12 mouse cellular contexts compared by ENCODE assay signal in the genomic region with DNA sequence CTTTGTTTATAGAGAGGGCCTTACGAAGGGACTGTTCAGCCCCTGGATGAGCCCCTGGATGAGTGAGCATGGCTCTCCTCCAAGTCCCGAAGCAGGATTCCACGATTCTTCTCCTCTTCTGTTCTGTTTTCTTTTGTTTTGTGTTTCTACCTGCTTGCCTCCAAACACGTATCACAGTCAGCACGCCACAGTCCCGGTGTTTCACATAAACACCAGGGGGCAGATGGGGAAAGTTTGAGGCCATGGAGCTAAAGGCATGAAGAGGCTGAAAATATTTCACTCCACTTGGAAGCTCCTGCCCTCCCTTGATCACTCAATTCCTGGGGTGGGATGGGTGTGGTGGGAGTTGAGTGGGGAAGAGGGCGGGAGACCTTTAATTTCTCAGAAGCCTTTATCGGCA. TPM values are rescaled to one million over a fixed set of nuclear protein-coding genes. Genes with fewer than 3 reads are reported as not detected.
DNase-seq lines count a peak whose midpoint lies in the region; ATAC-seq and TF ChIP-seq lines count a peak whose summit lies in the region.
"Not testable (repeated sequence)": the region's sequence is repeated elsewhere in the genome, so short reads cannot be mapped to it uniquely, and the experiment has no call there.
"Had no signal": no experiment of that assay in that cellular context is flagged by ENCODE, and none has a peak within 500 bp of the region (broad histone marks: within the 10 kb centered on the region; RNA-seq: fewer than 3 reads in every experiment).

No protein-coding gene starts in this region.

- not testable (repeated sequence) for H3K9me3 ChIP-seq in stomach, postnatal 0 days (ENCODE audit: control insufficient read depth, low read length)

- not testable (repeated sequence) for ATAC-seq in stomach, postnatal 0 days (ENCODE audit: low FRiP score, low TSS enrichment)

- WGBS in stomach, postnatal 0 days, result 60% methylated on average over 6 of the region's 8 CpGs

- not testable (repeated sequence) for H3K4me2 ChIP-seq in stomach, postnatal 0 days (replicated peaks; ENCODE audit: low read depth)

- not testable (repeated sequence) for H3K9ac ChIP-seq in stomach, postnatal 0 days (ENCODE audit: low read length)

- not testable (repeated sequence) for H3K4me3 ChIP-seq in stomach, postnatal 0 days (ENCODE audit: low read depth, low read length)

- H3K4me1 ChIP-seq in stomach, postnatal 0 days (replicated peaks; ENCODE audit: control insufficient read depth, insufficient read depth), result not testable (repeated sequence)

- H3K27ac ChIP-seq in stomach, postnatal 0 days (replicated peaks), result not testable (repeated sequence)

- not testable (repeated sequence) for H3K36me3 ChIP-seq in stomach, postnatal 0 days (ENCODE audit: control insufficient read depth, insufficient read depth, low read length)

- peak; percentile 59 for DNase-seq in adrenal gland, postnatal 14 days
- DNase-seq in frontal cortex, adult 2 months (ENCODE audit: extremely low spot score in 1 of 2, low spot score in 1 of 2), result peak; percentile 59 to 73
- peak; percentile 53 for DNase-seq in heart, adult 8-10 months (ENCODE audit: low spot score)
- peak; percentile 55 to 75 for DNase-seq in kidney, postnatal 25 days
- DNase-seq in left cerebral cortex, adult 8-10 months (ENCODE audit: low spot score in 2 of 2), result peak; percentile 70 to 80
- DNase-seq in ovary, adult 18-20 months (ENCODE audit: low spot score), result peak; percentile 74
- DNase-seq in stomach, postnatal 0 days (ENCODE audit: low spot score), result not testable (repeated sequence)
- peak; percentile 77 to 94 for DNase-seq in urinary bladder, postnatal 4 days (ENCODE audit: low spot score in 2 of 2)

- TF ChIP-seq CTCF in stomach, postnatal 0 days (IDR thresholded peaks at IDR 0.05; ENCODE audit: low read depth), result peak; percentile 16; the same call in 1 of the 2 replicates

- TF ChIP-seq EP300 in stomach, postnatal 0 days (optimal IDR thresholded peaks at IDR 0.05), result not testable (repeated sequence)

- not testable (repeated sequence) for H3K27me3 ChIP-seq in stomach, postnatal 0 days (ENCODE audit: control insufficient read depth, insufficient read depth, low read length)

RNA-seq across cellular contexts. Expression of gene Gm13283, which starts 1.9 kb away (rescaled TPM):
- total RNA-seq in adrenal gland, postnatal 14 days (2021), result not detected in 2 replicates
- not detected in 2 replicates for polyA plus RNA-seq in frontal cortex, adult 2 months (2012; rRNA removed)
- total RNA-seq in heart, adult 8-10 months (2022), result not detected
- total RNA-seq in left cerebral cortex, adult 8-10 months (2022), result not detected
- polyA plus RNA-seq in stomach, postnatal 0 days (2015; fragmentation: Nextera tagmentation; extraction: Ambion mirVana), result 0.21 and 0.24 TPM in 2 replicates
- total RNA-seq: CH12.LX had no signal
- polyA plus RNA-seq: hindbrain, embryonic 16.5 days had no signal

RNA-seq across cellular contexts. Expression of gene Gm13271, which starts 7.1 kb away (rescaled TPM):
- not detected in 2 replicates for total RNA-seq in adrenal gland, postnatal 14 days (2021)
- not detected in 2 replicates for polyA plus RNA-seq in frontal cortex, adult 2 months (2012; rRNA removed)
- total RNA-seq in heart, adult 8-10 months (2022), result not detected
- not detected for total RNA-seq in left cerebral cortex, adult 8-10 months (2022)
- polyA plus RNA-seq in stomach, postnatal 0 days (2015; fragmentation: Nextera tagmentation; extraction: Ambion mirVana), result not detected in 2 replicates
- total RNA-seq: CH12.LX; granulocyte monocyte progenitor cell, adult 5-6 weeks had no signal
- polyA plus RNA-seq: hindbrain, embryonic 16.5 days; limb, embryonic 14.5 days had no signal

RNA-seq across cellular contexts. Expression of gene Gm13290, which starts 11.9 kb away (rescaled TPM):
- not detected in 2 replicates for total RNA-seq in adrenal gland, postnatal 14 days (2021)
- not detected in 2 replicates for polyA plus RNA-seq in frontal cortex, adult 2 months (2012; rRNA removed)
- not detected for total RNA-seq in heart, adult 8-10 months (2022)
- not detected for total RNA-seq in left cerebral cortex, adult 8-10 months (2022)
- polyA plus RNA-seq in stomach, postnatal 0 days (2015; fragmentation: Nextera tagmentation; extraction: Ambion mirVana), result 0.55 TPM in 1 of 2 replicates, not detected in the other
- total RNA-seq: CH12.LX; granulocyte monocyte progenitor cell, adult 5-6 weeks had no signal
- polyA plus RNA-seq: hindbrain, embryonic 16.5 days had no signal

RNA-seq across cellular contexts. Expression of gene Gm13289, which starts 14.9 kb away (rescaled TPM):
- not detected in 2 replicates for total RNA-seq in adrenal gland, postnatal 14 days (2021)
- polyA plus RNA-seq in frontal cortex, adult 2 months (2012; rRNA removed), result not detected in 2 replicates
- not detected for total RNA-seq in heart, adult 8-10 months (2022)
- total RNA-seq in left cerebral cortex, adult 8-10 months (2022), result not detected
- polyA plus RNA-seq in stomach, postnatal 0 days (2015; fragmentation: Nextera tagmentation; extraction: Ambion mirVana), result not detected in 2 replicates
- total RNA-seq: CH12.LX; granulocyte monocyte progenitor cell, adult 5-6 weeks had no signal
- polyA plus RNA-seq: hindbrain, embryonic 16.5 days; limb, embryonic 14.5 days had no signal

RNA-seq across cellular contexts. Expression of gene Gm13272, which starts 17.9 kb away (rescaled TPM):
- not detected in 2 replicates for total RNA-seq in adrenal gland, postnatal 14 days (2021)
- not detected in 2 replicates for polyA plus RNA-seq in frontal cortex, adult 2 months (2012; rRNA removed)
- not detected for total RNA-seq in heart, adult 8-10 months (2022)
- total RNA-seq in left cerebral cortex, adult 8-10 months (2022), result not detected
- not detected in 2 replicates for polyA plus RNA-seq in stomach, postnatal 0 days (2015; fragmentation: Nextera tagmentation; extraction: Ambion mirVana)
- total RNA-seq: CH12.LX; granulocyte monocyte progenitor cell, adult 5-6 weeks had no signal
- polyA plus RNA-seq: hindbrain, embryonic 16.5 days had no signal
